Mouse (Mus musculus): ENCODE results near the gene Olfr316. TPM values are rescaled to one million over a fixed set of nuclear protein-coding genes. Genes with fewer than 3 reads are reported as not detected.

The Olfr316 gene
- polyA plus RNA-seq (2015; fragmentation: Nextera tagmentation; extraction: Ambion mirVana), result not detected in 2 replicates

DNA sequence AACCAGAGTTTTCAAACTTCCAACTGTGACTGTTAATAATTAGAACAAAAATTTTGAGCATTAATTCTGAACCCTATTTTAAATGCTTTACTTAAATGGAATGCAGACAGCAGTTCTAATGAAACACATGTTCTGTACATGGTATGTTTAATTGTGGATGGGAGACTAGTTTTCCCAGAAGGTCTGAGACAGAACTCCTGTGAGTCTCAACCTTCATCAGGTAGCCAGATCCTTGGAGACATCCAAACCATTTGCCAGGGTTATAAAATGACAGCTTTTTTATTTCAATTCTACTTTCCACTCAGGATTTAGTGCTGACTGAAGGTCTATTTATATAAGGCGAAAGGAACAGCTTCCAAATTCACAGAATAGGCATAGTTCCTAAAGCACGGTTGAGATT is at the start of gene Olfr316:
TSS of gene Olfr316 (plus strand) at position 301 of the 400 bp plus-strand sequence.

DNA sequence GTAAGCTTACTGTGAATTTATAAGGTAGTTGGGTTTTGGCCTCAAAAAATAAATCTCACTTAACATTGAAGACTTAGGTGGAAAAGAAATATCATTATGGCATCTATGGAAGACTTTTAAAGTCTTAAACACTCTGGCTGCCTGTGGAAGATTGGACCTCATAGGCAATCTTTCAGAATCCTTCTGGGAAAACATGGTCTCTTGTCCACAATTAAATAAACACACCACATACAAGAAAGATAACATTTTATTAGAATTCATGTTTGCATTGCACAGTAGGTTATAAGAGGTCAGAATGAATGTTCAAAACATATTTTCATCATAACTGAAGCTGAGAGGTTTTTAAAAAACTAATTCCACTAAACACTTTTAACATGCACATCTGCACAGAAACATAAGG is 28.6 kb upstream of the Olfr316 start, which contains the start of gene Olfr318:
TSS of gene Olfr318 (minus strand) at position 101 of the 400 bp plus-strand sequence.

DNA sequence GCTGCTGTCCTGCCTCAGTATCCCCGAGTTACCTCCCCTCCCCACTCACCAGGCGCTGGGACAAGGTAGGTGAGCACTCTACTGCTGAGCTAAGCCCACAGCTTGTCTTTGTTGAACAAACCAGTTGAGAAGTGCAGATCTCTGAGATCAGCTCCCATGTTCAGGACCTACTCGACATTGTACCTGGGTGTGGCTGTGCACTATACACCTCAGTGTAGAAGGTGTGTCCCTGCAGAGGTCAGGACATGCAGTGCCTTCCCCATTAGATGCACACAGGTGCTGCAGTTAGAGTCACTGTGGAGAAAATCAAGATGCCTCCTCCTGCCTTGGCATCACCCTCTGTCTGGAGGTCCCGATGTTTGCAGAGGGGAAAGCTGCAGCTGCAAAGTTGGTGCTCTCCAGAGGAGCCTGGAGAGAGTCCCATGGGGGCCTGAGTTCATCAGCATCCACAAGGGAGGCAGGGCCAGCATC is 13.7 kb upstream of the Olfr316 start, which contains the start of gene Olfr317:
TSS of gene Olfr317 (minus strand) at position 421 of the 471 bp plus-strand sequence.

DNA sequence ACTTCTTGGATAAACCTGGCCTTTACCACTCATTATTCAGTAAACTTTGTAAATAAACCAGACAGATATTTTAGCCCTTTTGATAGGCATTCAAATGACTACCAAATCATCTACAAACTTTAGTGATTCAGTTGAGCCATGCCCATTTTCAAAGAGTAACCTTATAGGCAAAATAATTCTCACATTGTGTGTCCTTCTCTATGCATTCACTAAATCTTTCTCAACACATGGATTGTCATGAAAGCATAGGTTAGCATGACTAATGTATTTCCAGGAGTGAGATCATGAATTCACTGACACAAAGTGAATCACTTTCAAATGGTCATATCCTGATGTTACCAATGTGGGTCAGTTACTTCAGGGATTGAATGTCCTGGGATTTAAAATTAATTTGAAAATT is 20.4 kb downstream of the Olfr316 start, which contains the start of gene Olfr315:
TSS of gene Olfr315 (plus strand) at position 301 of the 400 bp plus-strand sequence.

DNA sequence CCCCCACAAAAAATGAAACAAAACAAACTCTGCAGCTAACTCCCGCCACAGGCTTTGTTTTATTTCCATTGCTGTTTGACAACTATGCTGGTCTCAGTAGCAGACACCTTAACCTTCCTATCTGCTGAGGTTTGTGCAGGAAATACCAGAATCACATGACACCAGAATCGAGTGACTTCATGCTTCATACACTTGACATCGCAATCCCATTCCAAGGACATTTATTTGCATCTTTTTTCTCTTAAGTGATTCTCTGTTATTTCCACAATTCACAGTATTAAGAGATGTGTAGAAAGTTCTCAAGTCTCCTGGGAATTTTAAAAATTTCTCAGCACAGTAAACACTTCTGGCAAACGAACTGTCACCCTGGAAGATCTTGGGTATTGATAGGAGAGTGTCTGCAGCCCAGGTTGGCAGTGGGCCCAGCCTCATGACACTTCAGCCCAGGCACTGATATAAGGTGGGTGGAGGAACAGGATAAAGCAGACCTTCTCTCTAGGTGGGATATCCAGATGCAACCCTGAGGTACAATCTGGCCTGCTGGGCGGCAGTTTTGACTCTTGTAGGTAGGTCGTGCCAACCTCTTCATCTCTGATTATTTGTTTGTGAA is 30.1 kb downstream of the Olfr316 start, which contains the start of gene Olfr314:
TSS of gene Olfr314 (plus strand) at position 473 of the 610 bp plus-strand sequence.

DNA sequence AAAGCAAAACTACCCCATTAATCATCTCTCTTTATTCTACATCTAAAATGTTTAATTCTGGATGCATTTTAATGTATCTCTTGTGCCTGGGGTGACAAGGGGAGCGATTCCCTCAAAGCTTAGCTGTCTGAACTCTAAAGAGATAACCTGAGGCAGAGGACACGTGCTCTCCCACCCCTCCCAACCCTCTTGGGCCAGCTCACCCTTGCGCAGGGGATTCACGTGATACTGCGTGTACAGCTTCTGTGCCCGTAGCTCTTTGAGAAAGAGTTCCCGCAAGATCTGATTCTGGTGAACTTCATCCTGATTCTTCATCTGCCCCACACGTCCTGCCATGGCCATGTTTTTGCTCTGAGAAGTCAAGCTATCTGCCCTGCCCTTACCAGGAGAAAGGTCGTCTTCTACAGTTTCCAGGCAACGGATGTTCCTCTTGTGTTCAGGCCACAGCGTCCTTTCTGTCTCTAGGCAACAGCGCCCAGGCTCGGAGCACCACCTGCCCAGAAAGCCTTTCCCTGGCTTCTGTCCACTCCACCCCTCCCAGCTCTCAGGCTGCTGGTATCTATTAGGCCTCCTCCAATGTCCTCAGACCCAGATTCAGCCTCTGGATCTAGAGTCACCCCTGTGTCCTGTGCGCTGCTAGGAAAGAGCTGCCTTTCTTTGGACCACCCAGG is 49.2 kb downstream of the Olfr316 start, which contains the start of gene Fam183b:
TSS of gene Fam183b (minus strand) at position 403 of the 671 bp plus-strand sequence.

Other genes with a start within 250 kb of the Olfr316 start
- gene Olfr330, start 217.9 kb upstream of the Olfr316 start, polyA plus RNA-seq (2015; fragmentation: Nextera tagmentation; extraction: Ambion mirVana), result not detected in 2 replicates
- 0.12 TPM in 1 of 2 replicates, not detected in the other for gene Olfr329-ps, start 206.3 kb upstream of the Olfr316 start, polyA plus RNA-seq (2015; fragmentation: Nextera tagmentation; extraction: Ambion mirVana)
- not detected in 2 replicates for gene Olfr328, start 197.1 kb upstream of the Olfr316 start, polyA plus RNA-seq (2015; fragmentation: Nextera tagmentation; extraction: Ambion mirVana)
- gene Olfr224, start 182.2 kb upstream of the Olfr316 start, polyA plus RNA-seq (2015; fragmentation: Nextera tagmentation; extraction: Ambion mirVana), result not detected in 2 replicates
- gene Olfr325, start 175.0 kb upstream of the Olfr316 start, polyA plus RNA-seq (2015; fragmentation: Nextera tagmentation; extraction: Ambion mirVana), result not detected in 2 replicates
- gene Olfr324, start 157.6 kb upstream of the Olfr316 start, polyA plus RNA-seq (2015; fragmentation: Nextera tagmentation; extraction: Ambion mirVana), result not detected in 2 replicates
- not detected in 2 replicates for gene 2210407C18Rik, start 136.7 kb upstream of the Olfr316 start, polyA plus RNA-seq (2015; fragmentation: Nextera tagmentation; extraction: Ambion mirVana)
- not detected in 2 replicates for gene Olfr323, start 122.2 kb upstream of the Olfr316 start, polyA plus RNA-seq (2015; fragmentation: Nextera tagmentation; extraction: Ambion mirVana)
- gene Trim58, start 112.3 kb upstream of the Olfr316 start, polyA plus RNA-seq (2015; fragmentation: Nextera tagmentation; extraction: Ambion mirVana), result not detected in 2 replicates
- not detected in 2 replicates for gene Olfr322, start 94.0 kb upstream of the Olfr316 start, polyA plus RNA-seq (2015; fragmentation: Nextera tagmentation; extraction: Ambion mirVana)
- not detected in 2 replicates for gene Olfr320, start 71.6 kb upstream of the Olfr316 start, polyA plus RNA-seq (2015; fragmentation: Nextera tagmentation; extraction: Ambion mirVana)
- not detected in 2 replicates for gene Olfr319, start 53.6 kb upstream of the Olfr316 start, polyA plus RNA-seq (2015; fragmentation: Nextera tagmentation; extraction: Ambion mirVana)
- not detected in 2 replicates for gene Olfr318, start 28.7 kb upstream of the Olfr316 start, polyA plus RNA-seq (2015; fragmentation: Nextera tagmentation; extraction: Ambion mirVana)
- gene Olfr317, start 13.5 kb upstream of the Olfr316 start, polyA plus RNA-seq (2015; fragmentation: Nextera tagmentation; extraction: Ambion mirVana), result not detected in 2 replicates
- not detected in 2 replicates for gene Olfr315, start 20.5 kb downstream of the Olfr316 start, polyA plus RNA-seq (2015; fragmentation: Nextera tagmentation; extraction: Ambion mirVana)
- gene Olfr314, start 30.2 kb downstream of the Olfr316 start, polyA plus RNA-seq (2015; fragmentation: Nextera tagmentation; extraction: Ambion mirVana), result not detected in 2 replicates
- 1.3 and 1.9 TPM in 2 replicates for gene Fam183b, start 49.2 kb downstream of the Olfr316 start, polyA plus RNA-seq (2015; fragmentation: Nextera tagmentation; extraction: Ambion mirVana)
- gene Olfr313, start 62.3 kb downstream of the Olfr316 start, polyA plus RNA-seq (2015; fragmentation: Nextera tagmentation; extraction: Ambion mirVana), result not detected in 2 replicates
- not detected in 2 replicates for gene Olfr312, start 76.5 kb downstream of the Olfr316 start, polyA plus RNA-seq (2015; fragmentation: Nextera tagmentation; extraction: Ambion mirVana)
- not detected in 2 replicates for gene Olfr311, start 86.5 kb downstream of the Olfr316 start, polyA plus RNA-seq (2015; fragmentation: Nextera tagmentation; extraction: Ambion mirVana)
- 2.0 TPM in 2 replicates for gene Gm12258, start 94.4 kb downstream of the Olfr316 start, polyA plus RNA-seq (2015; fragmentation: Nextera tagmentation; extraction: Ambion mirVana)
- gene 2810021J22Rik, start 114.5 kb downstream of the Olfr316 start, polyA plus RNA-seq (2015; fragmentation: Nextera tagmentation; extraction: Ambion mirVana), result 2.0 and 2.2 TPM in 2 replicates
- gene Zfp39, start 151.5 kb downstream of the Olfr316 start, polyA plus RNA-seq (2015; fragmentation: Nextera tagmentation; extraction: Ambion mirVana), result 3.0 and 3.2 TPM in 2 replicates
- gene Btnl10, start 165.2 kb downstream of the Olfr316 start, polyA plus RNA-seq (2015; fragmentation: Nextera tagmentation; extraction: Ambion mirVana), result not detected in 2 replicates
- 161 and 166 TPM in 2 replicates for gene Rnf187, start 186.2 kb downstream of the Olfr316 start, polyA plus RNA-seq (2015; fragmentation: Nextera tagmentation; extraction: Ambion mirVana)
- 2.4 and 2.5 TPM in 2 replicates for gene Hist3h2ba, start 196.2 kb downstream of the Olfr316 start, polyA plus RNA-seq (2015; fragmentation: Nextera tagmentation; extraction: Ambion mirVana)
- gene Hist3h2a, start 202.0 kb downstream of the Olfr316 start, polyA plus RNA-seq (2015; fragmentation: Nextera tagmentation; extraction: Ambion mirVana), result 15.6 and 17.7 TPM in 2 replicates
- gene Trim17, start 202.0 kb downstream of the Olfr316 start, polyA plus RNA-seq (2015; fragmentation: Nextera tagmentation; extraction: Ambion mirVana), result 0.08 and 0.10 TPM in 2 replicates
- 13.7 and 15.2 TPM in 2 replicates for gene Trim11, start 225.4 kb downstream of the Olfr316 start, polyA plus RNA-seq (2015; fragmentation: Nextera tagmentation; extraction: Ambion mirVana)

All from skeletal muscle tissue, postnatal 0 days (tissue).